Mouse (Mus musculus) CH12.LX (cell line): ENCODE data around the gene Lrrc9.

Experiments
- CHD2 ChIP-seq: IDR thresholded peaks from 2 replicates; pipeline ENCODE4 v1.6.1; 2011; ENCODE audit warnings: low read length, improper control_type of control experiment
- CTCF ChIP-seq, 2 experiments: IDR thresholded peaks in 1 of 2; conservative IDR thresholded peaks in 1 of 2; 2 replicates each; pipeline ENCODE4 v1.5.1; 2011 to 2012; ENCODE audit warnings: low read depth in 2 of 2, low read length in 2 of 2, improper control_type of control experiment in 1 of 2, inconsistent platforms in 1 of 2, mild to moderate bottlenecking in 1 of 2, moderate library complexity in 1 of 2
- EP300 ChIP-seq: IDR thresholded peaks from 2 replicates; pipeline ENCODE4 v1.6.1; 2011; ENCODE audit warnings: low read length, improper control_type of control experiment
- ETS1 ChIP-seq: conservative IDR thresholded peaks from 2 replicates; pipeline ENCODE4 v1.6.1; 2012; ENCODE audit warnings: low read depth, mild to moderate bottlenecking, inconsistent platforms, low read length, improper control_type of control experiment, moderate library complexity
- HCFC1 ChIP-seq: IDR thresholded peaks from 2 replicates; pipeline ENCODE4 v1.6.1; 2012; ENCODE audit warnings: low read depth, mild to moderate bottlenecking, inconsistent platforms, low read length, improper control_type of control experiment
- JUND ChIP-seq: conservative IDR thresholded peaks from 2 replicates; pipeline ENCODE4 v1.6.1; 2011; ENCODE audit warnings: low read depth, low read length, improper control_type of control experiment
- MYC ChIP-seq: IDR thresholded peaks from 2 replicates; pipeline ENCODE4 v1.6.1; 2011; ENCODE audit warnings: low read depth, mild to moderate bottlenecking, improper control_type of control experiment, low read length
- NRF1 ChIP-seq: IDR thresholded peaks from 2 replicates; pipeline ENCODE4 v1.6.1; 2014; ENCODE audit warnings: low read depth, mild to moderate bottlenecking, inconsistent platforms, low read length, improper control_type of control experiment, moderate library complexity
- POLR2A ChIP-seq: IDR thresholded peaks from 2 replicates; pipeline ENCODE4 v1.6.1; 2011; ENCODE audit warnings: low read depth, mild to moderate bottlenecking, improper control_type of control experiment, low read length
- RCOR1 ChIP-seq: conservative IDR thresholded peaks from 2 replicates; pipeline ENCODE4 v1.6.1; 2012; ENCODE audit warnings: low read depth, mild to moderate bottlenecking, inconsistent platforms, low read length, improper control_type of control experiment

- TF ChIP-seq CTCF (conservative IDR thresholded peaks at IDR 0.05 in 1 of 2, IDR thresholded peaks at IDR 0.05 in 1 of 2; ENCODE audit: low read depth in 2 of 2, low read length in 2 of 2) (no peak), RCOR1 (no peak), MYC (no peak), NRF1 (no peak), EP300 (no peak), POLR2A (no peak), JUND (no peak), ETS1 (no peak), HCFC1 (no peak), CHD2 (no peak)
Observed at GRCm38 (mm10) chr12:72538571-72538970, 96.9 kb downstream of the Lrrc9 start.
